Mouse (Mus musculus) cerebellum, adult 11 months (tissue): ENCODE data around the gene Dnajc3.
"Not testable (repeated sequence)": the region's sequence is repeated elsewhere in the genome, so short reads cannot be mapped to it uniquely, and the experiment has no call there.

ENCODE experiments used
- DNase-seq: peaks from one replicate; pipeline ENCODE4 v3.0.0; 2022

The Dnajc3 gene

DNA sequence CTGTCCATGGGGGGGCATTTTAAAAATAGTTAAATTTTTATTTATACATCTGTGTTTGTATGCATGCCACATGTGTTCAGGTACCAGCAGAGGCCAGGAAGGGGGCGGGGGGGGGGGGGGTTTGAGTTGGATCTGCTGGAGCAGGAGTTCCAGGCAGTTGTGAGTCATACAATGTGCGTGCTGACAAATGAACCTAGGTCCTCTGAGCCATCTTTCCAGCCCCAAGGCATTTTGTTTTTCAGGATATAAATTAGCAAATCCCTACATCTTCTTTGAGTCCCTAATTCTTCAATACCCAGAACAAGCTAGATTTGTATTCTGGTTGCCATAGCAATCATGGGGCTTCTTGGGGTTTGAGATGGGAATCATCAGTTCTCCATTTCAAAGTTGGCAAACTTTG is 6.6 kb upstream of the Dnajc3 start:
- DNase-seq: no peak

DNA sequence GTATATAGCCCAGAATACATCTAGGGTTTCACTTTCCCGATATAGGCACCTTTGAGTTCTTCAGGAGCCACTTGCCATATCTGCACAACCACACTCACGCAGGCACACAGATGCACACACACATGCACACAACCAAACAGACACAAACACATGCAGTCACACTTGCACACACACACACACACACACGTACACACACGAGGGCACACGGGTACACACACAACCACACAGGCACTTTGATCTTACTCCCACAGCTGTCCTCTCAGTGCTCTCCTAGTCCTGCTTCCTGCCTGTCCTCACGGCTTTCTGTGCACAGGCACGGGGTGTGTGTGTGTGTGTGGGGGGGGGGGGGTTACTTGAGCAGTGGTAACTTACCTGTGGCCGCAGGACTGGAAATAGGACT is 4.8 kb upstream of the Dnajc3 start:
- no peak for DNase-seq

DNA sequence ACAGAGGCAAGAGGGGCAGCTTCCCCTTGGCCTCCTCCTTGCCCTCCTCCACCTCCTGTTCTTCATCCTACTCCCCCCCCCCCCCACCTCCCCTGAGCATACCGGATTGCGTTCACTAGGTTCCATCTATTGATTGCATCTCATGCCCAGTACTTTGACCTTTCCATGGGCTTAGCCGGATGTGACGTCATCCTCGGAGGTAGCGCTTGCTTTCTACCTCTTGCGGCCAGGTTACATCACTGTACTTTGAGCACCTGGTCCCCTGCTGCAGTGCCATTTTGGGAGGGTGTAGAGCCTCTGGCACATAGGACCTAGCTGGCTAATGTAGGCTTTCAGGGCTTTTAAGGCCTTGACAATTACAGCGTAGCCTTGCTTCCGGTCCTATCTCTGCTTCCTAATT is 3.1 kb upstream of the Dnajc3 start:
- no peak for DNase-seq

DNA sequence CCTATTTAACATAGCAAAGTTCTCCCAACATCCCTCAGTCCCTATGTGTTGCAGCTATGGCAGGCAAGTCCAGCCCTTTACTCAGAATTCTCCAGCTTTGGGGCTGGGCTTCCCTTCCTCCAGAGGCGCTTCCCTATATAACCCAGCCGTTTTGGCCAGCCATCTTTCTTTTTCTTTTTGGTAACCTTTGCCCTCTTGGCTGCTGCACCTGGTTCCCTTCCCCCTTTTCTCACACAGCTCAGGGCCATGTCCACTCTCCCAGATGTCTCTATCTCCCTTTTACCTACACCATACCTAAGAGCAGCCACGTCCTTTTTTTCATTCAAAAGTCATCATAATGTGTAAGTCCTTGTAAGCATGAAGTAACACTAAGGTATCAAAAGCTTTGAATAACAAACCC is 1.5 kb upstream of the Dnajc3 start:
- DNase-seq: no peak

DNA sequence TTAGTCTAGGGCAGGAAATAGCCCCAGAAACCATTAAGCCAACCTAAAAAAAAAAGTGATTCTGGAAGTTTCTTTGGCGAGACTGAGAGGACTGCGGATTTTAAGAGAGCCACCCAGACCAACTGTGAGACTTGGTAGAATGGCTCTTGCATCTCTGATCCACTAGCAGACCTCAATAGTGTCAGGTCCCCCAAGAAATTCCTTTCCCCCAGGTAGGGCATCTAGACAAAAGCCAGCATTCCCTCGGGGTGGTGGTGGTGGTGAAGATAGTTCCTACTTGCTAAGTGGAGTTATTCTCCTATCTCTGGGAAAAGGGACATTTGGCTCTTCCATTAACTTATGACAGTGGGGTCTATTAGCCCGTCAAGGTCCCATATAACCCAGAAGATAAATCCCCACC is 824 bp upstream of the Dnajc3 start:
- no peak for DNase-seq

DNA sequence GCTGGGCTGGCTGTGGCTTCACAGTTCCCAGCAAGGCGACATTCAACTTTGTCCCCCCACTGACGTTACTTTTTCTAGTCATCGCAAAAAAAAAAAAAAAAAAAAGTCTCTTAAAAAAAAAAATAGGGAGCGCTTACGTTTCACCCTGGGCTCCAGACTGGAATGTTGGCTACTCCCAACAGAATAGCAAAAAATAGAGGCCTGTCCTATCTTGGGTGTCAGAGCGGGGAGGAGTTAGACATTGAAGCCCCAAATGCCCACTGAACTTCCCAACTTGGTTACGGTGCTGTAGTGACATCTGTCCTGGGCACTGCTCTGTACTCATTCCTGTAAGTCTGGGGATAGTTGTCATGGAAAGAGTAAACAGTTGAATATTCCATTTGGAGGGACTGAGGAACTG is 775 bp downstream of the Dnajc3 start:
- no peak for DNase-seq

DNA sequence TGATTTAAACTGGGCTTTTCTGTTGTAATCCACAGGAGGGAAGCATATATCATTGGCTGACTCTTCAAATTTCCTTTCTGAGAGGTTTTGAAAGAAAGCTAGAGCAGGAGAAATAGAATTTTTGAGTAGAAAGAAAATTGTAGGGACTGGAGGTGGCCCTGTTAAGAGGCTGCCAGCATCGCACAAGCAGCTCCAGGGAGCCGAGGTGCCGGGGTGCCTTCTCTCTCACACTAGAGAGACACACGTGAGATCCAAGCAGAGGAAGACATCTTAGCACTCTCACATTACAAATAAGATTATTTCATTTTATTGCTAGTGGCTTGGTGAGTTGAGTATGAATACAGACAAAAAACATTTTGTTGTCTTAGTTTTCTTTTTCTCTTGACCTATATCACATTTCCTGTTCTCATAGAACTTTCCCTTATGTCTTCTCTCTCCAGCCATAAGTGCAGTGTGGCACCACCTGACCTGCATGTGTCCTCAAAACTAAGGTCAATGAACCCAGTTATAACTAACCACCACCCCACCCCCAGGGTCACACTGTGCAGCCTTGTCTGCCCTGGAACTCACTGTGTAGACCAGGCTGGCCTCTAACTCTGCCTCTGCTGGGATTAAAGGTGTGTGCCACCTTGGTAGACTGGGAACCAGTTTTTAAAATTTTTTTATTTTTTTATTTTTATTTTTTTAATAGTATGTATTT is 3.2 kb downstream of the Dnajc3 start:
- no peak for DNase-seq

DNA sequence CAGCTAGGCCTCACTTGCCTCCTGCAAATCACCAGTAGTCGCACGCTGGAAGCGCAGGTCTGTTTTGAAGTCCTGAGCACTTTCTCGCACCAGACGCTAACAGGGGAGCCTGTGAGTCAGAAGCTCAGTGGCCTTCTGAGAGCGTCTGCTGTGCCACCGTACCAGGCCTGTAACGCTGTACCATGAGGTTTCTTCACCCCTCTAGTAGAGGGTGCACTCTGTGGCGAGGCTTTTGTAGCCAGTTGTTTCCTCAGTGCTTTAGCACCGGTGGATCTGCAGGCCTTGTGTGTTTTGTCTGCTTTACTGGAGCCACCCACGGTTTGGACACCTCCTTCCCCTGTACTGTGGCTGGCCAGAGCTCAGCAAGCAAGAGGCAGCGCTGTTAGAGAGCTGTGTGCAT is 4.3 kb downstream of the Dnajc3 start:
- DNase-seq: no peak

DNA sequence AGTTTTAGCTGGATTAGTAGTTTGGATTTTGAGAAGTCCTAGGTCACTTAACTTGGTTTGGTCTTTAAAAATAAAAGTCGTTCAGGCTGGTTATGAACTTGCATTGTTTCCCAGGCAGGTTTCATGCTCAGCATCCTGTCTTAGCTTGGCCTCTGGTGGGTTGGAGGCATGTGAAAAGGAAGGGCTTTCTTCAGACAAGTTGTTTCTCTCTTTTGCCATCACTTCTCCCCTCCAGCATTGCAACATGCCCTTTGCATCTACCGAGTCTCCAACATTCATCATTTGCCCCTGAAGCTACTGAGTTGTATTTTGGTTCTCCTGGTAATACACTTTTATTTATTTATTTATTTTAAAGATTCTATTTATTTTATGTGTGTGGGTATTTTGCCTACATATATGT is 6.9 kb downstream of the Dnajc3 start:
- DNase-seq: no peak

DNA sequence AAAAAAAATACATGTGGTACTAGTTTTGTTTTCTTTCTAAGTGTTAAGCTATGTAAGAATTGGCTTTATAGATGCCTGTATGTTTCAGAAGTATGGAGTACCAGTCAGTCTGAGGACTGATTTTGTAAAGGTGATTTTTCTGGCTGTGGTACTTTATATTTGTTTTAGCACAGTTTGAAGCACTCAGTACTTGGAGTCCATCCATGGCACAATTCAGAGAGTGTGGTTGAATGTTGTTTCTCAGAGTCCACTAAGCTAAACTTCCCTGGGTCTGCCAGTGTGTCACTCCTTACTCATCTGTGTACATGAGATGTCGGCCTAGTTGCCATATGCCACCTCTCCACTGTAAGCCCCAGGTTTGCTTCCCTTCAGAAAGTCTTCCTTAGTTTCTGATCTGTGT is 11.1 kb downstream of the Dnajc3 start:
- no peak for DNase-seq

DNA sequence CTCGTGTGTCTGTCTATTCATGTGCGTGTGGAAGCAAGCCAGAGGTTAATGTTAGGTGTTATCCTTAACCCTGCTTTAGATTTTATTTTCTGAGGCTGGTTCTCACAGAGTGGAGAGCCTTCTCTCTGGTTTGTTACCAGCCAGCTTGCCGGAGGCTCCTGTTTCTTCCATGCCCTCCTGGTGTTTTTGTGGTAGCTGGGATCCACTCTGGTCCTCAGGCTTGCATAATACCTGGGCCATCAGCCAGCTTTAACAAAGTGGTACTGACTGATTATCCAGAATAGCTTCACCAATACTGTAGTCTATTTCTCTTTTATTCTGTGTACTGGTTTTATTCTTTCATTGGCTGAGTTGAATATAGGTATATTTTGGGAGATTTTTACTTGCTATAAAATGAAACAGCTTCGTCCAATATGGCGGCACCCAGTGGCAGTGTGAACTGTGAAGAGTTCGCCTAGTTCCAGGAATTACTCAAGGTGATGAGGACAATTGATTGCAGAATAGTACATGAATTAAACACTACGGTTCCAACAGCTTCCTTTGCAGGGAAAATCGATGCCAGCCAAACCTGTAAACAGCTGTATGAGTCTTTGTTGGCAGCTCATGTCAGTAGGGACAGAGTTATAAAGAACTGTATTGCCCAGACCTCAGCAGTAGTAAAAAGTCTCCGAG is 14.3 kb downstream of the Dnajc3 start:
- no peak for DNase-seq

DNA sequence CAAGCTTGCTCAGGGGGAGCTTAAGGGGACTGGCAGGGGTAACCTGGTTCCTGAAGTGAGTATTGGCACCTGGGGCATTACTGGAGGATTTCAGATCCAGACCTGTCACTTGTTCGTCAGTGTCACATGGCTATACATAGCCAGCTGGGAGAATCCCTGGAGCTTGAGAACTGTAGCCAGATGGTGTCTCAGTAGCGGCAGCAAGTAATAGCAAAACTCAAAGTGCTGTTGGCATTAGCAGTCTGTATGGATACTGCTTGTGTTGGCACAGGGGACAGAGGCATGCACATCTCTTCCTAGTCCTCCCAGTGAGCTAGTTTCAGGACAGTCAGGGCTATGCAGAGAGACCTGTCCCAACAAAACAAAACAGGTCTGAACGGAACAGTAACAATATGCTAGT is 20.2 kb downstream of the Dnajc3 start:
- DNase-seq: no peak

DNA sequence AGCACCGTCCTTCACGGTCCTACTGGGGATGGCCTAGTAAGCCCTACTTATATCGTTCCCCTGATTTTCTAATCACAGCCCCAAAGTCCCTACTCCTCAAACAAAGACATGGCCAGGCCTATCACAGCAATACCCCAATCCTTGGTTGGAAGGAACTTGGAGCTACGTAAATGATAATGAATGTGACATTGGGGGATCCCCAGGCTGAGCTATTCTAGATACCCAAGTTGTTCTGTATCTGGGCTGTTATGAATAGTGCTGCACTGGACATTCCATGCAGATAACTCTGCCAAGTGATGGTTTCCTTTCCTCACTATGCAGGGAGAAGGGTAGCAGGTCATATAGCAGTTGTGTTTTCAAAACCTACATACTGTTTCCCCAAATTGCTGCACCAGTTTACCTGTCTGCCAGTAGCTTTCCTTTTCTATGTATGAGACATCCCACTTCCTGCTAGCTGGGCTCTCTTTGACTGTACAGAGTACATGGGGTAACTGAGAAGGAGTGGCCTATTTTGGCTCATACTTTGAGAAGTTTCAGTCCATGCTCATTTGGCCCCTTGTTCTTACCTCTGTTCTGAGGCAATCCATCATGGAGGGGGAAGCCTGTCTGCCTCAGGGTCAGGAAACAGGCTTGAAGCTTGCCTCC is 27.7 kb downstream of the Dnajc3 start:
- DNase-seq: no peak

DNA sequence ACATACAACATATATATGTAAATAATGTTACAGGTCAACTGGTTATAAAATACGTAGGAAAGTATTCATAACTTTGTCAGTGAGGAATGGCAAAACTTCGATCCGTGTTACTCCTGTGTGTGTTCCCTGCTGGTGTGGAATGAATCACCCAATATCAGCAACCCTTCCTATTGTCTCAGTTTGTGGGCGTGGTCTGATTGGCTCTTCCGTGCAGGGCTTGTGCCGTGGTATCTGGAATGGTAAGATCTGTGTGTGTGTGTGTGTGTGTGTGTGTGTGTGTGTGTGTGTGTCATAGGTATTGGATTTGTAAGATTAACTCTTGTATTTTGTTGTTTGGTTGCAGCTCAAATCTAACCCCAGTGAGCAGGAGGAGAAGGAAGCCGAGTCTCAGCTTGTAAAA is 29.9 kb downstream of the Dnajc3 start:
- no peak for DNase-seq

DNA sequence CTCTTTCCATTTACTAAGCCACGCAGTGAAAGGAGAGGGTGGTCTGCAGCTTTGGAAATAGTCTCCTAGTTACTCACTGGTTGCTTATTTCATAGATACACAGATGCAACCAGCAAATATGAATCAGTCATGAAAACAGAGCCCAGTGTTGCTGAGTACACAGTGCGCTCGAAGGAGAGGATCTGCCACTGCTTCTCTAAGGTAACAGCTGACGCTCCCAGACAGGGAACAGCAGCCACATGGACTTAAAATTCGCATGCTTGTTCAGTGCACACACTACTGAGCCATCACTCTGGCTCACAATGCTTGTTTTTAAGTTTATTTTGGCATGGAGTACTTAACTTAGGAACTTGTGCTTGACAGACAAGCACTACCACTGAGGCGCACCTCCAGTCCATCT is 34.5 kb downstream of the Dnajc3 start:
- no peak for DNase-seq

DNA sequence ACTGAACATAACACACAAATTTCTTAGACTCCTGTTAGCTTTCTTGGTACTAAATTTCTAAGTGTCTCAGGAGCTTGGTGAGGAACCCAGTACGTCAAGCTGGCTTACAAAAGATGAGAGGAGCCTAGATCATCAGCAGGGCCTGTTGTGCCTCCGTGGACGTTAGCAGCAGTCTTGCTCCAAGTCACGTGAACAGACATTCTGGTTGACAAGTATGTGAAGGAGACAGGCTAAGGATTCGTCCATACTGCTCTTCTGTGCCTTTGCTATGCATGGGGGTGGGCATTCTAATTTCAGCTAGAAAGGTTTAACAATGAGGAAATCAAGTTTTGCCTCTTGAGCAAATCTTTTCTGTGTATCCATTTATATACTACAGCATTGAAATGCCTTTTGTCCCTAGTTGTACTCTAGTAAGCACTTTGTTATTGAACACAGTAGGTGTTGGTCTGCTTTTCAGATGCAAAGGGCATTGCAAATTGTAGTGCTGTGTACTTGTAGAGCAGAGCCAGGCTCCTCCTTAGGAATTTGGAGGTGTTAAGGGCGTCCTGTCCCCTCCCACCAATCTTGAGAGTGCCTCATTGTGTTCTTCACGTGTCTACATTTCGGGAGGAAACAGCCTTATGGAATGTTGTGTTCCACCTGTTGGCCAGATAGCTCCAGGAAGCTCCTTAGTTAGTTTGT is 39.5 kb downstream of the Dnajc3 start:
- DNase-seq: no peak

DNA sequence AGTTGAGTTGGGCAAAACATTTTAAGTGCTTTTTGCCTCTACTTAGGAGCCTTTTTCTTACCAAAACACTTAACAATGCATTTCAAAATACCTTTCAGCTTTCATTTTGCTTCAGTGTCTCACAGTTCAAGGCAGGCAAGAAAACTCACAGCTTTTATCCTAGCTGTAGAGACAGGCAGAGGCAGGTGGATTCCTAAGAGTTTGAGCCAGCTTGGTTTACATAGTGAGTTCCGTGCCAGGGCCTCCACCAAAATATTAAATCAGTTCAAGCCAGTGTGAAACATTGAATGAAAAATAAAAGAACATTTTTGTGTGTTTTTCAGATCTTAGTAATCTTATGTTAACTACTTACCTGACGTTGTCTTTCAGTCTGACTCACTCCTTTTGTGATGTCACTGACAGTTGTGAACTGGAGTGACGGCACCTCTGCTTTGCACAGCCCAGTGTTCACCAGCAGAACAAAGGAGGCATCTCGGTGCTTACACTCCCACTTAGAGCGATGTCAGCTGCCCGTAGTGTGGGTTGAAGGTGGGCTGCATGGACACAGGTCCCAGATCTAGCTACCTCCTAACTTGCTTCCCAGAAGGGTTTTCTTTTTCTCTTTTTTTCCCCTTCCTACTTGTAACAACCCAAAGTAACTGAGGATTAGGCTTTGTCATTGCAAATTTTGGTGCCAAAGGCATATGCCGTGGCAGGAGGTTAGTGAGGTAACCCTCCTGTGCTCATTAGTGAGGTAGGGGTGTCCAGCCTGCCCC is 42.0 kb downstream of the Dnajc3 start:
- no peak for DNase-seq

DNA sequence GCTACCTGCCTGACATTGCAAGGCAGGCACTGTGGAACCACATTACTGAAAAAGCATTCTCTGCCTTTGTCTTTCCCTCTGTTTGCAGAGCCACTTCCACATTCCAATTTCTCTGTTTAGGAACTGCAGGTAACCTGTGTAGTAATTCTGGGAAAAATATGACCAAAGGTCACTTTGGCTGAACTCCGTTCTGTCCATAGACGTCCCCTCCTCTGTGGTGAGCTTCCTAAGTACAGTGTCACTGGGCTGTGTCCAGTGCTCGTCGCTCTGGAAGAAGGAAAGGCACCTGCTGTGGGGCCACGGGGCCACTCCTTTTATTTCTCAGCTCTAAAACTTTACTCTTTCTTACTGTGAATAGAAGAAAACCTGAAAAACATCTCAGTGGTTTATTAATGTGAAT is 42.6 kb downstream of the Dnajc3 start:
- no peak for DNase-seq

DNA sequence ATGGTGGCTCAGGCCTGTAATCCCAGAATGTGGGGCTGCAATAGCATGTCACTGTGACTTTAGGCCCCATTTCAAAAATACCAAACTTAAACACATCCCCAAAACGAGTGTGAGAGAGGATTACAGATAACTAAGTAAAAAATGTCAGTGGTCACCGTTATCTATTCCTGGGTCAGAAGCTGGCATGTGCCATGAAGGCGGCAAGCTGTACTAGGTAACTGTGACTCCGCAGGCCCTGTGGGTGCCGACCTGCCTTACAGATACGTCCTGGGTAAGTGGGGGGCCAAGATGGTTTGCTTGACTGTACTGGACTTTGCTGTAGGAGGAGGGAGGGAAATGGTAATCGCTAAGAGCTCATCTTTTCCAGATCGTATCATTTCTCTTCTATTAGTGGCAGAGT is 43.1 kb downstream of the Dnajc3 start:
- no peak for DNase-seq

DNA sequence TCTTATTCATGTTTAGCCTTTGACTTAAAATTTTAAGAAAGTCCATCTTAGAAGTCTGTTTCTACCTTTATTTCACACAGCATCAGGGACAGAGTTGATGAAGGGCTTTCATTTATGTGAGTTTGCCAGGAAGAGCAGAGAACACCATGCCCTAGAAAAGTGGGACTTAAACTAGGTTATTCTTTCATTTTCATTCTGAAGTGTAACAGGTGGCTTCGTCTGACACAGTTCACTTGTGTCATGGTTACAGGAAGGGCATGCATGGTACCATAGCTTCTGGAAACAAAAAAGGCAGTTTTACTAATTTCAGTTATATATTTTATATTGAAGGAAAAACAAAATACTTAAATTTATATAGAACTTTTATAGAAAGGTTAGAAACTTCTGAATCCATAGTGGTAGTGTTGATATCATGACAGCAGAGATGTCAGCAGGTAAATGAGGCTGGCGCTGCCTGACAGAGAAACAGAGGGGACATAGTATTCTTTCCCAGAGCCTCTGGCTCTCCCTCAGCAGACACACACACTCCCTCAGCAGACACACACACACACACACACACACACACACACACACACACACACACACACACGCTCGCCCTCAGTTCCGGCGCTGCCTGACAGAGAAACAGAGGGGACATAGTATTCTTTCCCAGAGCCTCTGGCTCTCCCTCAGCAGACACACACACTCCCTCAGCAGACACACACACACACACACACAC is 44.1 kb downstream of the Dnajc3 start:
- not testable (repeated sequence) for DNase-seq

DNA sequence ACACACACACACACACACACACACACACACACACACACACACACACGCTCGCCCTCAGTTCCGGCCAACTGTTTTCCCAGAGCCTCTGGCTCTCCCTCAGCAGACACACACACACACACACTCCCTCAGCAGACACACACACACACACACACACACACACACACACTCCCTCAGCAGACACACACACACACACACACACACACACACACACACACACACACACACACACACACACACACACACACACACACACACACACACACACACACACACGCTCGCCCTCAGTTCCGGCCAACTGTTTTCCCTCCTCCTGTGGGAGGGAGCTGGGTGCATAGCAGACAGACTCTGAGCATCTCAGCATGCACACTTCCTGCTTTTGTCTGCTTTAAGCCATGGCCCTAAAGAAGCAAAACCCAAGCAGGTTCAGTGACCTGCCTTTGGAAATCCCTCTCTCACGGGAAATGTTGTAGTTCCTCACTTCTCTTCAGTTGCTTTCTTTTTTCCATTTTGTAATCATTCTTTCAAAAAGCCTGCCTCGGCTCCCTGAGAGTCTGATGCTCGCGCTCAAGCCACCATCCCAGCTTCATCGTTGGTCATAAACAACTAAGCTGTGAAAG is 44.8 kb downstream of the Dnajc3 start:
- DNase-seq: not testable (repeated sequence)

DNA sequence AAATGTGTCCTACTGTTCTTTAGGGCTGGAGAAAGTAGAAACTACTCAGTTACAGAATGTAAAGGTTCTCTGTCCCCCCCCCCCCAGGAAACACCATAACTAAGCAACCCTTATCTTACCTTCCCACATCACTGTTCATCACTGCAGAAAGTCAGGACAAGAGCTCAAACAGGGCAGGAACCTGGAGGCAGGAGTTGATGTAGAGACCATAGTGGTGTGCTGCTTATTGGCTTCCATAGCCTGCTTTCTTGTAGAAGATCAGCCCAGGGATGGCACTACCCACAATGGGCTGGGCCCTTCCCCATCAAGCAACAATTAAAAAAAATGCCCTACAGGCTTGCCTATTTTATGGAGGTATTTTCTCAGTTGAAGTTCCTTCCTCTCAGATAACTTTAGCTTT is 45.6 kb downstream of the Dnajc3 start:
- no peak for DNase-seq
